9 mouse cellular contexts compared by ENCODE assay signal in genomic region chr13:62855396-62856304, GRCm38 (mm10). TPM values are rescaled to one million over a fixed set of nuclear protein-coding genes. Genes with fewer than 3 reads are reported as not detected.
A peak's percentile ranks its signal among the peaks of the same experiment; 100 is the strongest.
DNase-seq lines count a peak whose midpoint lies in the region; ATAC-seq and TF ChIP-seq lines count a peak whose summit lies in the region.
"Had no signal": no experiment of that assay in that cellular context is flagged by ENCODE, and none has a peak within 500 bp of the region (broad histone marks: within the 10 kb centered on the region; RNA-seq: fewer than 3 reads in every experiment).

No protein-coding gene starts in this region.

- H3K4me3 ChIP-seq in heart, embryonic 11.5 days (ENCODE audit: low read depth, low read length), result peak overlapping the region; percentile 33
- H3K4me3 ChIP-seq in ES-Bruce4 (ENCODE audit: low read depth, low read length), result peak overlapping the region; percentile 29
- peak overlapping the region; percentile 37 for H3K4me3 ChIP-seq in hindbrain, embryonic 14.5 days (replicated peaks; ENCODE audit: low read length)

- WGBS in heart, embryonic 11.5 days (ENCODE audit: insufficient replicate concordance), result 34% methylated on average over 25 of the region's 25 CpGs
- WGBS in hindbrain, embryonic 14.5 days, result 39% methylated on average over 25 of the region's 25 CpGs

- no peak for TF ChIP-seq EP300 in ES-Bruce4 (IDR thresholded peaks at IDR 0.05; ENCODE audit: insufficient read depth, low read depth, low read length)

- H3K27me3 ChIP-seq in heart, embryonic 11.5 days (ENCODE audit: control insufficient read depth, insufficient read depth, low read length), result no peaks in the 10 kb centered on the region
- H3K27me3 ChIP-seq in ES-Bruce4 (ENCODE audit: control insufficient read depth, insufficient read depth, low read length, poor library complexity, severe bottlenecking), result no peaks in the 10 kb centered on the region
- H3K27me3 ChIP-seq in hindbrain, embryonic 14.5 days (ENCODE audit: control insufficient read depth, insufficient read depth, low read length), result no peaks in the 10 kb centered on the region

- H3K36me3 ChIP-seq in heart, embryonic 11.5 days (ENCODE audit: control insufficient read depth, insufficient read depth, low read length), result no peaks in the 10 kb centered on the region
- H3K36me3 ChIP-seq in ES-Bruce4 (ENCODE audit: control insufficient read depth, insufficient read depth, low read length, poor library complexity, severe bottlenecking), result no peaks in the 10 kb centered on the region
- H3K36me3 ChIP-seq in hindbrain, embryonic 14.5 days (replicated peaks; ENCODE audit: control insufficient read depth, insufficient read depth), result no peaks in the 10 kb centered on the region

- no peaks in the 10 kb centered on the region for H3K9me3 ChIP-seq in heart, embryonic 11.5 days (replicated peaks; ENCODE audit: control insufficient read depth, low read length)
- H3K9me3 ChIP-seq in ES-Bruce4 (replicated peaks; ENCODE audit: control insufficient read depth, insufficient read depth, low read length, poor library complexity, severe bottlenecking), result no peaks in the 10 kb centered on the region
- H3K9me3 ChIP-seq in hindbrain, embryonic 14.5 days (ENCODE audit: control insufficient read depth, low read length), result no peaks in the 10 kb centered on the region

- no peak overlapping the region for H3K27ac ChIP-seq in heart, embryonic 11.5 days (ENCODE audit: low read depth, low read length)
- H3K27ac ChIP-seq in ES-Bruce4 (ENCODE audit: insufficient read depth, low read length), result no peak overlapping the region
- no peak overlapping the region for H3K27ac ChIP-seq in hindbrain, embryonic 14.5 days

- no peak for TF ChIP-seq POLR2A in ES-Bruce4 (IDR thresholded peaks at IDR 0.05; ENCODE audit: insufficient read depth, low read length)

- intact Hi-C loops in heart, postnatal 14 days (cut with DNase I), result loop anchor here (2.0 to 10.0 kb wide), 4 partner anchors 91 to 391 kb away; partner anchors contain the start of genes 6720489N17Rik and Gm49359

- peak overlapping the region; percentile 63 for H3K4me2 ChIP-seq in heart, embryonic 11.5 days
- peak overlapping the region; percentile 75 for H3K4me2 ChIP-seq in hindbrain, embryonic 14.5 days (replicated peaks)

- DNase-seq in heart, postnatal 14 days, result no peak
- DNase-seq in hindbrain, embryonic 14.5 days (ENCODE audit: low spot score), result no peak
- no peak for DNase-seq in left cerebral cortex, adult 9 months (ENCODE audit: low spot score in 2 of 2)
- no peak for DNase-seq in cerebellum, adult 11 months
- DNase-seq in right cerebral cortex, postnatal 25 days, result no peak

- no peak overlapping the region for H3K9ac ChIP-seq in heart, embryonic 11.5 days (ENCODE audit: low read depth, low read length)
- H3K9ac ChIP-seq in ES-Bruce4 (ENCODE audit: low read depth, poor library complexity, severe bottlenecking), result no peak overlapping the region
- peak overlapping the region; percentile 48; the same call in 1 of the 2 replicates for H3K9ac ChIP-seq in hindbrain, embryonic 14.5 days

- H3K4me1 ChIP-seq in heart, embryonic 11.5 days (ENCODE audit: control insufficient read depth, insufficient read depth, low read length), result no peaks in the 10 kb centered on the region
- no peaks in the 10 kb centered on the region for H3K4me1 ChIP-seq in ES-Bruce4 (ENCODE audit: control insufficient read depth, insufficient read depth, low read length)
- no peaks in the 10 kb centered on the region for H3K4me1 ChIP-seq in hindbrain, embryonic 14.5 days (replicated peaks; ENCODE audit: control insufficient read depth, insufficient read depth, low read length)

- ATAC-seq in heart, embryonic 11.5 days (replicated peaks; ENCODE audit: insufficient number of reproducible peaks, low FRiP score, low TSS enrichment), result no peak
- peak; percentile 51 for ATAC-seq in hindbrain, embryonic 14.5 days (ENCODE audit: low FRiP score)
- ATAC-seq in megakaryocyte-erythroid progenitor cell, adult 5-6 weeks (replicated peaks; ENCODE audit: low FRiP score, low TSS enrichment, poor library complexity, severe bottlenecking), result peak; percentile 22; the same call in 1 of the 2 replicates

- no peak for TF ChIP-seq CTCF in ES-Bruce4 (IDR thresholded peaks at IDR 0.05; ENCODE audit: low read depth, low read length)

RNA-seq across cellular contexts. Expression of gene Fbp2, which starts 2.6 kb away (rescaled TPM):
- 0.11 TPM in 1 of 2 replicates, not detected in the other for polyA plus RNA-seq in heart, embryonic 11.5 days (2014; fragmentation: Nextera tagmentation; extraction: Ambion mirVana)
- 10 to 100 TPM; 38.1 to 40.7 TPM for total RNA-seq in heart, postnatal 14 days (2021)
- 0.59 TPM in 1 of 2 replicates, not detected in the other for polyA plus RNA-seq in ES-Bruce4 (2011; ENCODE audit: insufficient read depth, insufficient read length, low read depth, missing spikeins)
- 0.30 and 0.87 TPM in 2 replicates for polyA plus RNA-seq in hindbrain, embryonic 14.5 days (2014; fragmentation: Nextera tagmentation; extraction: Ambion mirVana)
- not detected in 2 replicates for total RNA-seq in megakaryocyte-erythroid progenitor cell, adult 5-6 weeks (2014; fragmentation: Nextera tagmentation)
- total RNA-seq in megakaryocyte-erythroid progenitor cell, adult 5-6 weeks (2017), result not detected in 2 replicates
- polyA plus RNA-seq: C2C12 had no signal

RNA-seq across cellular contexts. Expression of gene Fbp1, which starts 32.4 kb away (rescaled TPM):
- not detected in 2 replicates for polyA plus RNA-seq in heart, embryonic 11.5 days (2014; fragmentation: Nextera tagmentation; extraction: Ambion mirVana)
- not detected for total RNA-seq in heart, postnatal 14 days (2021)
- polyA plus RNA-seq in ES-Bruce4 (2011; ENCODE audit: insufficient read depth, insufficient read length, low read depth, missing spikeins), result not detected in 2 replicates
- polyA plus RNA-seq in hindbrain, embryonic 14.5 days (2014; fragmentation: Nextera tagmentation; extraction: Ambion mirVana), result 0.60 and 0.76 TPM in 2 replicates
- total RNA-seq in megakaryocyte-erythroid progenitor cell, adult 5-6 weeks (2014; fragmentation: Nextera tagmentation), result not detected in 2 replicates
- 0.70 TPM in 1 of 2 replicates, not detected in the other for total RNA-seq in megakaryocyte-erythroid progenitor cell, adult 5-6 weeks (2017)
- polyA plus RNA-seq: C2C12 had no signal
